Mouse (Mus musculus) ES-Bruce4 (cell line): ENCODE results near the gene Cep128.

Experiments used
- CTCF ChIP-seq: IDR thresholded peaks from one replicate; pipeline ENCODE4 v1.8.1; 2011; ENCODE audit warnings: low read depth, low read length
- POLR2A ChIP-seq: IDR thresholded peaks from one replicate; pipeline ENCODE4 v1.8.1; 2011; ENCODE audit warnings: low read length; ENCODE audit not compliant: insufficient read depth

DNA sequence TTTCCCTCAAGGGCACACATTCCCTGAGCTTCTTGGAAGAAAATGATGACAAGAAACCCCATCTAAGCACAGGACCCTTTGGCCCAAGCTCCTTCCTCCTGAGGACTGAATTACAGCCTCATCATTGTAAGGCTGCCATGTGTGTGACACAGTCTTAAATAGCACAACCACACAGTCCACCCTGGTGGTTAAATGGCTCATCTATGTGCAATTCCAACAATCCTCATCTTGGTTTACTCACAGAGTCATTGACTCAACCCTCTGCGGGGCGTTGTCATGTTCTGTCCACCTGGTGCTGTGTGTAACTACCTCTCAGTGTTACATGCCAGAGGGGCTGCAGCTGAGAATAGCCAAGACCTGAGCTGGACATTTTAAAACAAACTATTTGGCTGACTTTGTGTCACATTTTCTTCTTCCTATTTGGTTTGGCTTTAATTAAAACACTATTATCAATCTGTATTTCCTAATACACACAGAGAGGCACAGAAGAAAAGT lies 313.6 kb downstream of the Cep128 start:
- TF ChIP-seq CTCF (no peak), POLR2A (no peak)
